Mouse (Mus musculus) midbrain, postnatal 0 days (tissue): ENCODE results near the gene Rbfox1. TPM values are rescaled to one million over a fixed set of nuclear protein-coding genes. Genes with fewer than 3 reads are reported as not detected.

Experiments
- ATAC-seq: fragments of 200-750 bp; cut with Nextera tagmentation; 2 replicates; pipeline ENCODE4 v1.8.0; 2017; ENCODE audit warnings: moderate number of reproducible peaks, mild to moderate bottlenecking, moderate TSS enrichment, moderate library complexity; ENCODE audit not compliant: low FRiP score
- DNase-seq: peaks from one replicate; pipeline ENCODE4 v3.0.0-alpha.2; 2015; ENCODE audit warnings: low spot score
- H3K27ac ChIP-seq: fragments of 300-500 bp; sonication (generic); 2 replicates; pipeline ENCODE4 v1.5.1; 2014; ENCODE audit warnings: low read depth, mild to moderate bottlenecking, low read length, mixed read lengths
- H3K27me3 ChIP-seq: fragments of 300-500 bp; sonication (generic); 2 replicates; pipeline ENCODE4 v1.6.1; 2014; ENCODE audit warnings: low read length, control low read depth, mixed read lengths; ENCODE audit not compliant: insufficient read depth
- H3K36me3 ChIP-seq: fragments of 300-500 bp; sonication (generic); 2 replicates; pipeline ENCODE4 v1.6.1; 2014; ENCODE audit warnings: low read length, control low read depth, mixed read lengths; ENCODE audit not compliant: insufficient read depth
- H3K4me1 ChIP-seq: fragments of 300-500 bp; sonication (generic); 2 replicates; pipeline ENCODE4 v1.6.1; 2014; ENCODE audit warnings: mild to moderate bottlenecking, control low read depth, antibody characterized with exemption, low read length, mixed read lengths; ENCODE audit not compliant: insufficient read depth
- H3K4me2 ChIP-seq: fragments of 300-500 bp; sonication (generic); 2 replicates; pipeline ENCODE4 v1.6.1; 2014; ENCODE audit warnings: low read depth, mild to moderate bottlenecking, low read length, mixed read lengths; ENCODE audit not compliant: poor library complexity, severe bottlenecking
- H3K4me3 ChIP-seq: fragments of 300-500 bp; sonication (generic); 2 replicates; pipeline ENCODE4 v1.5.1; 2014; ENCODE audit warnings: low read depth, mild to moderate bottlenecking, low read length, moderate library complexity
- H3K9ac ChIP-seq: fragments of 300-500 bp; sonication (generic); replicated peaks from 2 replicates; pipeline ENCODE4 v1.6.1; 2014; ENCODE audit warnings: mild to moderate bottlenecking, low read length, moderate library complexity, mixed read lengths; ENCODE audit not compliant: poor library complexity, severe bottlenecking
- H3K9me3 ChIP-seq: fragments of 300-500 bp; sonication (generic); 2 replicates; pipeline ENCODE4 v1.6.1; 2016; ENCODE audit warnings: low read length, control low read depth
- CTCF ChIP-seq: IDR thresholded peaks from 2 replicates; pipeline ENCODE4 v1.5.1; 2016; ENCODE audit warnings: antibody characterized with exemption, mild to moderate bottlenecking
- WGBS: fragments of 180-500 bp; shearing (Covaris S2); extraction: QIAGEN DNeasy Blood & Tissue Kit; methylation state at CpG from one replicate; pipeline ENCODE4 v1.1.7; 2014; 5-methylcytosine and 5-hydroxymethylcytosine counted together
- polyA plus RNA-seq: library from polyadenylated mRNA; unstranded; fragments of >200 nt; fragmentation: Nextera tagmentation; extraction: Ambion mirVana; gene quantifications from 2 replicates; pipeline ENCODE4 v1.2.1, GENCODE M21; 2015
- total RNA-seq: library from RNA; depleted of rRNA; stranded (reverse); fragments of >200 nt; gene quantifications from 2 replicates; pipeline ENCODE4 v1.2.3, GENCODE M21; 2014

The Rbfox1 gene
- total and polyA plus RNA-seq, 2 experiments from 2014 or later: 142 to 242 TPM

DNA sequence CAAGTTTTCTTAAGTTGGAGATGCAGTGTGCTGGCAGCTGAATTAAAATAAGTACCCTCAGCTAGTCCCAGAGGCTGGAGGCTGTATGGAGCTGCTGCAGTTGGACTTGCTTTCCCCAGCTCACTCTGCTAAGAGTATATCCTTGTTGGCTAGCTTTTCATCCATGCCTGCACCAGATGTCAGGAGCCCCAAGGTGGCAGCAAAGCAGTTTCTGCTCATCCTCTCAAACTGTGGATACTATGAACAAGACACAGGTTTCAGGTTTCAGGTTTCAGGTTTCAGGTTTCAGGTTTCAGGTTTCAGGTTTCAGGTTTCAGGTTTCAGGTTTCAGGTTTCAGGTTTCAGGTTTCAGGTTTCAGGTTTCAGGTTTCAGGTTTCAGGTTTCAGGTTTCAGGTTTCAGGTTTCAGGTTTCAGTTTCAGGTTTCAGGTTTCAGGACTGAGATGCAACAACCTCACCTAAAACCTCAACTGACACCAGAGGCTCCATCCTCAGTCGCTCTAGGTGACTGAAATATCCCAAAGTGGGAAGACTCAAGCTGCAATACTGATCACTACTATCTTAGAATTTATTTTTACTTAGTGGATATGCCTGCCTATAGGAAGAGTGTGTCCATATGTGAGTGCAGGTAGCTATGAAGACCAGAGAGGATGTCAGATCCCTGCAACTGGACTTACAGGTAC lies 801.1 kb downstream of the Rbfox1 start:
- 92% methylated on average over 1 of the region's 1 CpGs for WGBS
- H3K9me3 ChIP-seq: no peaks in the 10 kb centered on the region
- H3K4me1 ChIP-seq: no peaks in the 10 kb centered on the region
- DNase-seq (peak; percentile 31), ATAC-seq (no peak)
- H3K36me3 ChIP-seq: no peaks in the 10 kb centered on the region
- peak; percentile 52 for TF ChIP-seq CTCF
- H3K9ac ChIP-seq: no peak overlapping the region
- H3K4me3 ChIP-seq: no peak overlapping the region
- no peaks in the 10 kb centered on the region for H3K27me3 ChIP-seq
- no peak overlapping the region for H3K4me2 ChIP-seq
- no peak overlapping the region for H3K27ac ChIP-seq

DNA sequence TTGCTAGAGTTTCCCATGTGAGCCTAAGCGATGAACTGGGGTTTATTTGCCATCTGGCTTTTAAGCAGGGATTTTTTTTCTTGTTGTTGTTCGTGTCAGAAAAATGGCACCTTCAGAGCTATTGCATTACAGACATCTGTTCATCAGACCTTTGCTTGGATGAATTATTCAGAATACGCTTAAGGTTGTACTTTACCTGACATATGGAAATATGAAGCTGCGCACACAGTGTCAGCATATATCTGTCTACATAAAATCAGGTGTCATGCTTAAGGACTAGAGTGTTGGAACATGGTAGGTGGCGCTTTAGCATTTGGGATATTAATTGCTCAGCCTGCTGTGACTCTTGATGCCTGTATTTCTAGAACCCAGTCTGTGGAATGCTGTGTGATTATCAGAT lies 819.7 kb downstream of the Rbfox1 start:
- H3K27me3 ChIP-seq: no peaks in the 10 kb centered on the region
- H3K9ac ChIP-seq: no peak overlapping the region
- no peak overlapping the region for H3K4me3 ChIP-seq
- peak; percentile 14 for TF ChIP-seq CTCF
- peak; percentile 14 for DNase-seq
- no peak overlapping the region for H3K4me2 ChIP-seq
- 81% methylated on average over 5 of the region's 5 CpGs for WGBS
- H3K9me3 ChIP-seq: no peaks in the 10 kb centered on the region
- H3K27ac ChIP-seq: no peak overlapping the region
- ATAC-seq: no peak
- no peaks in the 10 kb centered on the region for H3K36me3 ChIP-seq
- no peaks in the 10 kb centered on the region for H3K4me1 ChIP-seq

DNA sequence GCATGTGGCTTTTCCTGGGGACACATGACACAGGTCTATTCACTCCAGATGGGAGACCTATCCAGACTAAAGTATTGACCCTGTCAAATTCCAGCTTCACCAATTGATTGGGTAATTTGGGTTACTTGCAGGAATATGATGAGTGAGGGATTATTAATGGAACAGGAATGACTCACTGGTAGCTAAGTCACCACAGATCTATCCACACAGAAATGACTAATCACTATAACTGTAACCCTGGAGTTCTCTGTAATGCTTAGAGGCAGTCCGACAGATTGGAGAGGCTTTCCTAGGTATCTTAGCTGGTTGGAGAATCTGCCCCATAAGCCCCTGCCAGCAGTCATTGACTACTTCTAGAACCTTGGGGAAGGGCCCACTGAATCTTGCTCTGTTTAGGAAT lies 827.2 kb downstream of the Rbfox1 start:
- Histone ChIP-seq H3K36me3 (no peaks in the 10 kb centered on the region), H3K9ac (no peak overlapping the region), H3K9me3 (no peaks in the 10 kb centered on the region), H3K27me3 (no peaks in the 10 kb centered on the region), H3K27ac (no peak overlapping the region), H3K4me1 (no peaks in the 10 kb centered on the region), H3K4me3 (no peak overlapping the region), H3K4me2 (no peak overlapping the region)
- DNase-seq (no peak), ATAC-seq (no peak)
- TF ChIP-seq CTCF: no peak
- WGBS: 100% methylated on average over 1 of the region's 1 CpGs

DNA sequence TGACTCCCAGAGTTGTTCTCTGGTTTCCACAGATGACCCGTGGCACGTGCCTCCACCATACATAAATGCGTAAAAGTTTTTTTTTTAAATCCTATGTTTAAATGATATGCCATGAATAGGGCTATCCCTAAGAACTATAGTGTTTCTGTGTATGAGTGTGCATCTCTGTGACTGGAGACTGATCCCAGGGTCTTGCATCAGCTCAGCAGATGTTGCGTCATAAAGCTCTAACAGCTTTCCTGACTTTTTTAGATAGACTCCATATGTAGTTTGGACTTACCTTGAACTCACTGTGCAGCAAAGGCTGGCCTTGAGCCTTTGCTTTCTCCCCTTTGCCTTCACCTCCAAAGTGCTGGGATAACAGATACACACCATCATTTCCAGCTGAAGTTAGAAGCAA lies 830.1 kb downstream of the Rbfox1 start:
- Histone ChIP-seq H3K4me1 (no peaks in the 10 kb centered on the region), H3K27me3 (no peaks in the 10 kb centered on the region), H3K9ac (no peak overlapping the region), H3K9me3 (no peaks in the 10 kb centered on the region), H3K4me2 (no peak overlapping the region), H3K36me3 (no peaks in the 10 kb centered on the region), H3K27ac (no peak overlapping the region), H3K4me3 (no peak overlapping the region)
- no peak for TF ChIP-seq CTCF
- ATAC-seq (no peak), DNase-seq (no peak)
- 90% methylated on average over 4 of the region's 4 CpGs for WGBS

DNA sequence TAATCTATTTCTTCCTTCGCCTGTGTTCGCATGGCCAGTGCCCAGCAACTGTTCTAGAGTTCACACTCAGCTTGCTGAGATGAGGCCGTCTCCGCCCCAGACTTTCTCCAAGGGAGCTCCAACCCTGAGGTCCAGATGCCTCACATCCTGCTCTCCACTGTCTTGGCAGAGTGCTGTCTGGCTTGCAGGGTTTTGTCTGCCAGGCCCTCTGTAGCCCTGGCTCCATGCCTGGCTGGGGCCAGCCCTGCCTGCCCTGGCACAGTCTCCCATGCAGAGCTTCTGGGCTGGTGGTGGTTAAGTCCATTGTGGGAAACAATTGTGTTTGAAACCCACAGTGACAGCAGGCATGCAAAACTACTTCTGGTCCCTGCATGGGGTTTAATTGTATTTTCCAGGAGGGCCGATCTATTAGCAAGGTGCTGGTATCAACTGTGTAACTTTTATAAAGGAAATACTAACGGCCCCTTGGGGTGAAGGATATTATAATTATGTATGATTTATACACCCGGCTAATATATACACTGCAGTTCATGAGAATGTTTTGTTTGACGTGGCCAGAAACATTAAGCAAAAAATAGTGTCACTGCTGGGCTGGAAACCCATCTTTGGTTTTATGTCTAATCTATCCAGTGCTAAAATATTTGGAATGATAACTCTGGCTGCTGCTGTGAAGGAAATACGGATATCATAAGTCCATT lies 831.2 kb downstream of the Rbfox1 start:
- no peak overlapping the region for H3K9ac ChIP-seq
- DNase-seq (peak; percentile 82), ATAC-seq (peak; percentile 38; the same call in 1 of the 2 replicates)
- WGBS: 62% methylated on average over 9 of the region's 9 CpGs
- no peak for TF ChIP-seq CTCF
- H3K4me1 ChIP-seq: no peaks in the 10 kb centered on the region
- no peaks in the 10 kb centered on the region for H3K9me3 ChIP-seq
- no peak overlapping the region for H3K4me2 ChIP-seq
- no peaks in the 10 kb centered on the region for H3K27me3 ChIP-seq
- H3K27ac ChIP-seq: no peak overlapping the region
- H3K36me3 ChIP-seq: no peaks in the 10 kb centered on the region
- H3K4me3 ChIP-seq: no peak overlapping the region

DNA sequence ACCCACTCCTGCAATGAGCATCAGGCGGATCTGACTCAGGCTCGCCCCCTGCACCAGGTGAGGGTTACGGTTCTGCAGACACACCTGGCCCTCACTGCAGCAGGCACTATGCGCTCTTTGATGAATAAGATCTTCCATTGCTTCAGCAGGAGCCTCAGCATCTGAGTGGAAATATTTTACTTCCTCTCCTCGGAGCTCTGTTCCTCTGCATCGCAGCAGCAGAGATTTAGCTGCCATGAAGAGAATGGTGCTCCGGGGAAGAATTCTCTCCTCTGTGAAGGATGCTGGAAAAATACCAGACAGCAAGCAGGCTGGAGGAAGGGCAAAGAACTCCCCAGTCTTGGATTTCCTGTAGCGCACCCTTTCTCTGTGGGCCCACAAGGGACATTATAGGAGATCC lies 833.9 kb downstream of the Rbfox1 start:
- Histone ChIP-seq H3K36me3 (no peaks in the 10 kb centered on the region), H3K4me3 (no peak overlapping the region), H3K4me2 (no peak overlapping the region), H3K9me3 (no peaks in the 10 kb centered on the region), H3K27ac (peak overlapping the region; percentile 43), H3K4me1 (no peaks in the 10 kb centered on the region), H3K9ac (no peak overlapping the region), H3K27me3 (no peaks in the 10 kb centered on the region)
- 61% methylated on average over 8 of the region's 8 CpGs for WGBS
- DNase-seq (no peak), ATAC-seq (no peak)
- TF ChIP-seq CTCF: no peak
